Mouse (Mus musculus): Measurements from ENCODE around the gene Mrpl32.
A peak's percentile ranks its signal among the peaks of the same experiment; 100 is the strongest.

Mrpl32 gene

DNA sequence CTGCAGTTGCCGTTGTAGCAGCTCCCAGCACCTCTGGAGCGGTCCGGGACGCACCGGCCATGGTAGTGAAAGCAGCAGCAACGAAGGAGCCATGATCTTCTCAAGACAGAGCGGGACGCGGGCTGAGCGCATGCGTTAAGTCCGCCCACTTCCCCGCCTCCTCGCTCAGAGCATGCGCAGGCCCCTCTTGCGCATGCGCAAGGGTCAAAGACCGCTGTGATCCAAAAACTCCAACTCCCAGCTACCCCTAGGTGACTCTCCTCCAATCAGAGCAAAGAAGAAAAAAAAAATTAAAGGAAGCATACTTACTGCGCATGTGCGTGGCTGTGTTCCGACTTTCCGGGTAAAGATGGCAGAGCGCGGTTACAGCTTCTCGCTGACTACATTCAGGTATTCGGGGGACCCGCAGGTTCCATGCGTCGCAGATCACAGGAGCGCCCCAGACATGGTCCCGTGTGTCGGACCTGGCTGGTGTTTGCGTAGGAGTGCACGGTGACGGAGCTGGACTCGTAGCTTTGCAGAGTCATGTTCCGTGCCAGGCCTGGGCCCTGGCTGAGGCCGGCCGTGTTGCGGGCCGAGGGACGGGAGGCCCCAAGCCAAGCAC lies at the start of gene Mrpl32, which contains the start of gene Psma2:
TSS of gene Mrpl32 (minus strand) at position 240 of the 604 bp plus-strand sequence.
TSS of gene Psma2 (plus strand) at position 315 of the 604 bp plus-strand sequence.
- peak; percentile 98 for DNase-seq (ENCODE audit: low read depth, low spot score)

DNA sequence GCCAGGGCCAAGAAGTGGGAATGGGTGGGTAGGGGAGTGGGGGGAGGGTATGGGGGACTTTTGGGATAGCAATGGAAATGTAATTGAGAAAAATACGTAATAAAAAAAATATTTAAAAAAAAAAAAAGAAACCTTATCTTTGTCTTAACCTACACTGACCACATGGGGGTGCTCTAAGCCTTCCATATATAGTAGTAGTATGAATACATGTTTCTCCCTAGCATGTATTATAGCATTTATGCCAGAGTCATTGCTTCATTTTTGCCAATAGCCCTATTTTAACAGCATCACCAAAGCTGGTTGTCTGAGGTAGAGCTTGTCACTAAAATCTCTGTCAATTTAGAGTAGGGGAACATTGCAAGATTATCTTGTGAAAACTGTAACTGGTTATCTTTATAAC lies 36.3 kb upstream of the Mrpl32 start:
- DNase-seq (ENCODE audit: low read depth, low spot score): no peak

DNA sequence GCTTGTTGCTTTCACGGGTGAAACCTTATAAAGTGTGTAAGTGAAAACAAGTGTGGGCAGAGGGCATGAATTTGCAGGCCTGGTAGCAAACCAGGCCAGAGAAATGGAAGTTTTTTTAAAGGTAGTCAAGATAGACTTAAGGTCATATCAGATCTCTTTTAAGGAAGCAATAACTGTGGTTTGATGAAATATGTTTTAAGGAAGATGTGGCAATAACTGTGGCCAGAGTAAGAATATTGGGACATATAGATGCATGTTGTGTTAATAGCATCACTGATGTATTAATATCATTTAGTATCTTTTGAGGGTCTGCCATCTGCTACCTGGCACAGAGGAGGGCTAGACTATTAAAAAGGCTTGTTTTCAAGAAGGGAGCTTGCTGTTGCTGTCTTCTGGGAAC lies 27.0 kb upstream of the Mrpl32 start:
- DNase-seq (ENCODE audit: low read depth, low spot score): no peak

DNA sequence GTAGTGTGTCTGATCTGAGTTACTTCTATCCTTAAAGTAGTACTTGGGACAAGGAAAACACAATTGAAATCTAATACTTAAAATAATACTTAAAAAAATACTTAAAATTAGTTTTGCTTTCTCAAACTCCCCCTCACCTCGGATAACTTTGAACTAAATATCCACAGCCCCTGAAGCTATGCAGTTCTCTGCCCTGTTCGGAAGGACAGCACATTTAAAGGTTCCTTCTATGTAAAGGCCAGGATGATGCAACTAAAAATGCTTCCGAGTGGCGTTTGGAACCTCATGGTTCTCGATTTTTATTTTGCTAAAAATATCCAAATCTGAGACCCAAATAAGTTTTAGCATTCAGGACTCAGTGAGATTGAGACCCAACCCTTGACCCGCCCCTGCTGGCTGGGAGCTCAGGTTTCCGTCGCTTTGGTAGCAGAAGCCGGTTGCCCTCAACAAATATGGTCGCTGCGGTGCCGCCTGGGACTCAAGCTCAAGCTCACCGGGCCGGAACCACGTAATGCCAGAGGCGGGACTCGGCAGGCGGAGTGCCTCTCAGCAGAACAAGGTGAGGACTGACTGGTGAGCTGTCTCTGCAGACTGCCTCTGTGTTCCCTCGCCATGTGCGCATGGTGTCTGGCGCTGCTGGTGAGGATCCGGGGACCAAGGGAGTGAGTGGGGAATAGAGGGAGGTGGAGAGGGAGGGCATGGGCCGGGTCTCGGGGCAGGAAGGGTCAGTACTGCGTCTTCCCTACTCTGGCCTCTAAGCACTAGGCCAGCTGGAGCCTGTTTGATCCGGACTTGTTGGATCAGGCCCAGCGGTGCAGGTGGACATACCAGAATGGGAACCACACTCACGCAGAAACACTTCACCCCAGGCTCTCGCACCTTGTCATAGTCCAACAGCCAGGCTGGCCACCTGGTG lies 17.0 kb upstream of the Mrpl32 start, which contains the start of gene AW209491:
TSS of gene AW209491 (plus strand) at position 429 of the 916 bp plus-strand sequence.
- peak; percentile 82 for DNase-seq (ENCODE audit: low read depth, low spot score)

DNA sequence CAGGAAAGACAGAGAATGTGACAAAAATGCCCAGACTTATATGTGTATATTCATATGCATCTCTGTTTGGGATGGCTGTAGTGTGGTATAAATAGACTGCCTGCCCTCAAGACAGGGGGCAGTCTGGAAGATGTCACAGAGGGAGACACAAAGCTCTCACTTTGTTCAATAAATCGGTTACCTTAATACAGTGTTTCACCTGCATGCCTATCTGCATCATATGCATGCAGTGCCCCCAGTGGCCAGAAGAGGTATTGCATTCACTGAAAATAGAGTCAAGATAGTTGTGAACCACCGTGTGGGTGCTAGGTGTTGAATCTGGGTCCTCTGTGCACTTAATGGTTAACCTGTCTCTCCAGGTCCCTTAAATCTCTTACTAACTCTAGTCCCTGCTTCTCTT lies 5.8 kb upstream of the Mrpl32 start:
- no peak for DNase-seq (ENCODE audit: low read depth, low spot score)

DNA sequence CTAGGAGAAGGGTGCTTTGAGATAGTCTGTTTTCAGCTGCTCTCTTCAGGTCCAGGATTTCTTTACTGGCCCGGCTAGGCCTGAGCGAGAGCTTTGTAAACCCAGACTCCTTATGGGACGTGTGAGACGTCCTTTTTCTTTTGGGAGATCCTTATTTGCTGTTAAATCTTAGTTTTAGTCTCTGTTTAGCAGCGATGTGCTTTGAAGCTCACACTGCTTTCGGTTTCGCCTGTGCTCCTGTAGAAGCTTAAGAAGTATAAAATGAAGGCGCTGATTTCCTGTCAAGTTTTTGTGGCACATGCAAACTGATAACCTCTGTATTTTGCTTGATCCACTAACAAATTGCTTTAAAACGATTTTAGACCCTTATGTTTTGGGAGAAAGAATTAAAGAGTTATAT lies 588 bp upstream of the Mrpl32 start:
- no peak for DNase-seq (ENCODE audit: low read depth, low spot score)

DNA sequence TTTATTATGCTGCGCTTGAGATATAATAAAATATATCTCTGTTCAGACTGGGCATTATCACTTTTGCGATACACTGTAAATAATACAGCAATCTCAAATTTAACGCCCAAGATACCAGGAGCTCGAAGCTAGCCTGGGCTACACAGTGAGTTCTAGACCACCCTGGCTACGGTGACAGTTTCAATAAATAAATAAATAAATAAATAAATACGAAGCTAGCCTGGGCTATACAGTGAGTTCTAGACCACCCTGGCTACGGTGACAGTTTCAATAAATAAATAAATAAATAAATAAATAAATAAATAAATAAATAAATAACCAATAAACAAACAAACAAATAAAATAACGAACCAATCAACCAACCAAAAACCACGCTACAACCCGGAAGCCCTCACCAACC lies 502 bp downstream of the Mrpl32 start:
- no peak for DNase-seq (ENCODE audit: low read depth, low spot score)

DNA sequence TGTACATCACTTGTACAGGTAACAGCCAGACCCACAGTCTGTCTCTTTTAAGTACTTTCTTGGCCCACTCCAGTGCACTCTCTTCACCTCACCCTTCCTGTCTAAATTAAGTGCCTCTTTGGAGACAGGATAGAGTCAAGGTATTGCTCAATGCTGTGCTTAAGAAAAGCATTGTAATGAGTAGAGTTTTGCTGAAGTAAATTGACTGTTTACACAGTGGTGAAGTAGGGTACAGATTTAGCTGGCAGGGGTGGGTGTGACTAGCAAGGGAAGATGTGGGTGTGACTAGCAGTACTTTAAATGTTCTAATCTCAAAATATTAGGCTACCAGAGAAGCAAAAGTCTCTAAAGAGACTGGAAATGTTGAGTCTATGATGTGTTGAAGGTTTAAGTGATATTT lies 5.3 kb downstream of the Mrpl32 start:
- no peak for DNase-seq (ENCODE audit: low read depth, low spot score)

DNA sequence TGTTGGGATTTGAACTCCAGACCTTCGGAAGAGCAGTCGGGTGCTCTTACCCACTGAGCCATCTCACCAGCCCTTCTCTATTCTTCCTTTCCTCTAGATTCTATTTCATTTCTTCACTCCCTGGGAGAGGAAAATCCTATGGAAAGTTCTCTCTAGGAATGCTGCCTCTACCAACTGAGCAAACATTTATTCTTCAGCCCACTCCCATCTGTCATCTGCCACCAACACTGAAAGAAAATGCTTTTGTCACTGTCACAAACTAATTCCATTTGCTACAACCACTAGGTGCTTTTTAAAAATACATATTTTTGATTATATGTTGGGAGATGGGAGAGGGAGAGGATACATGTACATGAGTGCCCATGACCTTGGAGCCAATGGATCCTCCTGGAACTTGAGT lies 10.2 kb downstream of the Mrpl32 start:
- DNase-seq (ENCODE audit: low read depth, low spot score): no peak

DNA sequence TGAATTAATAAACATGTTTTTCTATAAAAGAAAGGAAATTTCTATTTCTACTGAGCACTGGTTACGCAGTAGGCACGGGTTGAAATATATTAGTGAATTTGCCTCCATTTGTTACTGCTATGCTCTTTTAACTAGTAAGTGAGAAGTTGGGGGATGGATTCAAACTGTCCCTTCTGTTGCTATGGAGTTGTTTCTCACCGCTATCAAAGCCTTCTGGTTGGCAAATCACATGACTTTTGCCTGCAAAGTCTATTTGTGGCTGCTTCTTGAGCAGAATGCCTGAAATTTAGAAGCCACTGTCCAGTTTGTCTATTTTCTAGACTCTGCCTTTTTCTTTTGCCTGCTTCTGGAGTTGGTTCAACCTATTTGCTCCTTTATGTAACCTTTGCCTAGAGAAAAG lies 32.6 kb downstream of the Mrpl32 start:
- DNase-seq (ENCODE audit: low read depth, low spot score): no peak

DNA sequence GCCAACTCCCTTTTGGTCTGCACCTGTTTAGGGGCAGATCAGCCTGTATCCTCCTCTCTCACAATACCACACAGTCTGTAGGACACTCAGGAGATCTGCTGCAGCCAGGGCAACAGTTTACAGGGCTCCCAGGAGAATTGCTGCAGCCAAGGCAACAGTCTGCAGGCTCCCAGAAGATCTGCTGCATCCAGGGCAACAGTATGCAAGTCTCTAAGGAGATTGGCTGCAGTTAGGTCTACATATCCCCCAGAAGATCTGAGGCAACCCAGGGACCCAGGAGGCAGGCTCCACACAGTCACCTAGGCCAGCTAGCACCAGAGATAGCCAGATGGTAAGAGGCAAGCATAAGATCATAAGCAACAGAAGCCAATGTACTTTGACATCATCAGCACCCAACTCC lies 38.8 kb downstream of the Mrpl32 start:
- DNase-seq (ENCODE audit: low read depth, low spot score): no peak

DNA sequence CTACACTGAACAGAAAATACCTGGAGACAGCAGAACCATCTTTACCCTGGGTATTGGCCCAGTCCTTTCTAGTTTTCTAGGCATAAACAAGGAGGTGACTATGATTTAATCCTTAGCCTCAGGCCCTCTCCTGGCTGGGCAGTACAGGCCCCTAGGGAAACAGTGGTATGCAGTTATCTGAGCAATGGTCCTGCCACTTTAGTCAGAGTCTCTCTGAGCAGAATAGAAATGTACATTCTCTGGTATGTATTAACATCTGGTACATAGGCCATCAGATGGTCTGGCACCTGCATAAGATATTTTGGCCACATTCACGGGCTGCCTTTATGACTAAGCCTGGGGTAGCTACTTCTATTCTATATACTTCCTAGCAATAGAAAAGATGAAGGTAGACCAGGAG lies 51.6 kb downstream of the Mrpl32 start:
- DNase-seq (ENCODE audit: low read depth, low spot score): no peak
